Mouse (Mus musculus) neural tube, embryonic 14.5 days (tissue): Measurements from ENCODE around the gene Pxn. TPM values are rescaled to one million over a fixed set of nuclear protein-coding genes. Genes with fewer than 3 reads are reported as not detected.
"Not testable (repeated sequence)": the region's sequence is repeated elsewhere in the genome, so short reads cannot be mapped to it uniquely, and the experiment has no call there.

Source experiments
- ATAC-seq: fragments of 200-750 bp; cut with Nextera tagmentation; 2 replicates; pipeline ENCODE4 v1.8.0; 2017; ENCODE audit warnings: low read depth, mild to moderate bottlenecking, moderate TSS enrichment, moderate library complexity
- H3K27ac ChIP-seq: fragments of 300-500 bp; sonication (generic); 2 replicates; pipeline ENCODE4 v1.5.1; 2014; ENCODE audit warnings: low read depth, mild to moderate bottlenecking, control low read depth, low read length, moderate library complexity, mixed read lengths
- H3K27me3 ChIP-seq: fragments of 300-500 bp; sonication (generic); 2 replicates; pipeline ENCODE4 v1.6.1; 2014; ENCODE audit warnings: low read length; ENCODE audit not compliant: control insufficient read depth, insufficient read depth
- H3K36me3 ChIP-seq: fragments of 300-500 bp; sonication (generic); 2 replicates; pipeline ENCODE4 v1.6.1; 2014; ENCODE audit warnings: low read length, mixed read lengths; ENCODE audit not compliant: control insufficient read depth, insufficient read depth
- H3K4me1 ChIP-seq: fragments of 300-500 bp; sonication (generic); 2 replicates; pipeline ENCODE4 v1.6.1; 2014; ENCODE audit warnings: low read length; ENCODE audit not compliant: control insufficient read depth, insufficient read depth
- H3K4me2 ChIP-seq: fragments of 300-500 bp; sonication (generic); 2 replicates; pipeline ENCODE4 v1.6.1; 2014; ENCODE audit warnings: mild to moderate bottlenecking, low read depth, low read length, control low read depth
- H3K4me3 ChIP-seq: fragments of 300-500 bp; sonication (generic); 2 replicates; pipeline ENCODE4 v1.5.1; 2014; ENCODE audit warnings: low read depth, low read length, control low read depth, mixed read lengths
- H3K9ac ChIP-seq: fragments of 300-500 bp; sonication (generic); replicated peaks from 2 replicates; pipeline ENCODE4 v1.6.1; 2014; ENCODE audit warnings: low read depth, mild to moderate bottlenecking, control low read depth, low read length, mixed read lengths
- H3K9me3 ChIP-seq: fragments of 300-500 bp; sonication (generic); 2 replicates; pipeline ENCODE4 v1.6.1; 2016; ENCODE audit warnings: low read length; ENCODE audit not compliant: control insufficient read depth
- WGBS: fragments of 180-500 bp; shearing (Covaris S2); extraction: QIAGEN DNeasy Blood & Tissue Kit; methylation state at CpG from one replicate; pipeline ENCODE4 v1.1.7; 2014; 5-methylcytosine and 5-hydroxymethylcytosine counted together
- polyA plus RNA-seq: library from polyadenylated mRNA; unstranded; fragments of >200 nt; fragmentation: Nextera tagmentation; extraction: Ambion mirVana; gene quantifications from 2 replicates; pipeline ENCODE4 v1.2.1, GENCODE M21; 2014

Pxn gene
- polyA plus RNA-seq, 1 experiment from 2014 or later: 8.5 TPM

DNA sequence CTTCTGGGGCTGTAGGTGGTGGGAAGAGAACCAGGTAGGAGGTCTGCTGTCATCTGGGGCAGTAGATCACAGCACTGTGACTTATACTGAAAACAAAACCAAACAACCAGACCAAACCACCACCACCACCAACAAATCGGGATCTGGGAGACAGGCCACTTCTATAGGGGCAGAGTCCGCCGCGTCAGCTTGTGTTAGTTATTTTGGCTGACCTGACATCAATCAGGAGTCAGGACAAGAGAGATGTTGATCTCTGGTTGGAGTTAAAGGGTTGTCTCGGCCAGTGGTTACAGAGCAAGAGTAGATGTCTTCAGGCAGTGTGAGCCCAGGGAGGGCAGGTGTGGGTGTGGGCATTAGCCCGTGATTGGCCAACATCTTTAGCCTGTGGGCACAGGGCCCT is 7.9 kb downstream of the Pxn start:
- H3K9ac ChIP-seq: no peak overlapping the region
- H3K4me3 ChIP-seq: no peak overlapping the region
- no peaks in the 10 kb centered on the region for H3K27me3 ChIP-seq
- H3K4me2 ChIP-seq: no peak overlapping the region
- no peaks in the 10 kb centered on the region for H3K9me3 ChIP-seq
- WGBS: 81% methylated on average over 6 of the region's 6 CpGs
- no peaks in the 10 kb centered on the region for H3K36me3 ChIP-seq
- ATAC-seq: no peak
- H3K27ac ChIP-seq: no peak overlapping the region
- H3K4me1 ChIP-seq: peaks cover 19% of the 10 kb centered on the region; the same call in 1 of the 2 replicates

DNA sequence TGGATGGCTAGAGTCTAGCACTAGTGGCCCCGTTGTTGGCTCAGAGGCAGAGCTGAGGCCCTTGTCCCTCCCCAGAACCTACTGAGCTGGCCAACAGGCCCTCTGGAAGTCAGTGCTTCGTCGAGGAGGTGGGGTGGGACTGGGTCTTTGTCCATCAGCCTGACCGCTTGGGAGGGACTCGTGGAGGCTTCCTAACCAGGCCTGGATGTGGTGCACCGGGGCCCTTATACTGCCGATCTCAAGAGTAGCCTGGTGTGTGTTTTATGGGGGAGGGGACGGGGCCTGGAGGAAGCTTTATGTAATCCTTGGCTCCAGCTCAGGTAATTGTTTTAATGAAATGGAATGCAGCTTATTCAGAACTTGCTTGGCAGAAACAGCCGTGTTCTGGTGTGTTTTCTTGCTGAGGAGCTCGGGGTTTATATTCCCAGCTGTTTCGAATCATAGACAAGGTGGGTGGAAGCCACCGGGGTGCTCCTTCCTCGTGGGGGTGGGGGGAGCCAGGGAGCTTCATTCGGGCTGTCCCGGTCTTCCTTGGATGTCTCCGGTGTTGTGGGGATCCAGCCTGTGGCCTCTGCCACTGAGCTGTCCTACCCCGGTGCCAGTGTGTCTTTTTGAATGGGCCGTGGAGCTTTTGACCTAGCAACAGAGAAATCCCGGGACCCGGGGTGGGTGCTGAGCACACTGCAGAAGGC is 8.6 kb downstream of the Pxn start:
- H3K27me3 ChIP-seq: no peaks in the 10 kb centered on the region
- H3K9me3 ChIP-seq: no peaks in the 10 kb centered on the region
- no peak for ATAC-seq
- H3K9ac ChIP-seq: no peak overlapping the region
- no peaks in the 10 kb centered on the region for H3K36me3 ChIP-seq
- no peak overlapping the region for H3K4me3 ChIP-seq
- peaks cover 12% of the 10 kb centered on the region; the same call in 1 of the 2 replicates for H3K4me1 ChIP-seq
- WGBS: 69% methylated on average over 20 of the region's 20 CpGs
- no peak overlapping the region for H3K4me2 ChIP-seq
- peak overlapping the region; percentile 48 for H3K27ac ChIP-seq

DNA sequence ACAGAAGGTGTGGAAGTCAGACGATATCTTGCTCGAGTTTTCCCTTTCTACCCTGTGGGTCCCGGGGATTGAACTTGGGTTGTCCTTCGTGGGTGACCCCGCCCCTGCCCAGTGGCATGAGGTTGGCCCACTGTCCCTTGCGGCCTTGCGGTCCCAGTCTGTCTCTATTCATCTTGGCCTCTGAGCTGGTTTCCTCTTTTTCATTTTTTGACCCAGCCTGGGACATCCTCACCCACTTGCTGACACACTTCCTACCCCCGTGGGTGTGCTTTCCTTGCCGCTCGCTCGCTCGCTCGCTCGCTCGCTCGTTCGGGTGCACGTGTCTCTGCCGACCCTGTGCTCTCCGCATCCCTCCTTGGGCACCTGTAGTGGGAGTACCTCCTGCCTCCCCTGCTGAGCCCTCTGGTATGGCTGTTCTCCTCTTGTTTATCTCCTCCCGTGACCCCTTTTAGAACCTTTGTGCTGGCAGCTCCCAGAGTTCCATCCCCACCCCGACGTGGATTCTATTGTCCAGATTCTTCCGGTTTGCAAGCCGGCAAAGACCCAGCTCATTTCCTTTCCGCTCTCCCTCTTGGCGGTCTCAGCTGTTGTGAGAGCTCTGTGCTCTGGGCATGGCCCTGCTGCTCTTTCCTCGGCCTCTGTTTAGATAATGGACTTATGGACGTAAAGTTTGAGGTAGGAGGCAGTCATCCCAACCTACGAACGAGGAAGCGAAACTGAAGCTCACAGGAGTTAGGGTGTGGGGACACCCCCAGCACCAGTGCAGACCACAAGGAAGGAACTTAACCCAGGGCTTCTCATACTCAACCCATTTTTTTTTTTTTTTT is 9.8 kb downstream of the Pxn start:
- H3K36me3 ChIP-seq: no peaks in the 10 kb centered on the region
- H3K9ac ChIP-seq: no peak overlapping the region
- peaks cover 11% of the 10 kb centered on the region; the same call in 1 of the 2 replicates for H3K4me1 ChIP-seq
- no peak overlapping the region for H3K4me3 ChIP-seq
- no peaks in the 10 kb centered on the region for H3K27me3 ChIP-seq
- ATAC-seq: no peak
- H3K27ac ChIP-seq: 0 out of 2 replicates have a peak overlapping the region, but pooled peaks have one; percentile 23
- 79% methylated on average over 32 of the region's 32 CpGs for WGBS
- no peak overlapping the region for H3K4me2 ChIP-seq
- H3K9me3 ChIP-seq: no peaks in the 10 kb centered on the region

DNA sequence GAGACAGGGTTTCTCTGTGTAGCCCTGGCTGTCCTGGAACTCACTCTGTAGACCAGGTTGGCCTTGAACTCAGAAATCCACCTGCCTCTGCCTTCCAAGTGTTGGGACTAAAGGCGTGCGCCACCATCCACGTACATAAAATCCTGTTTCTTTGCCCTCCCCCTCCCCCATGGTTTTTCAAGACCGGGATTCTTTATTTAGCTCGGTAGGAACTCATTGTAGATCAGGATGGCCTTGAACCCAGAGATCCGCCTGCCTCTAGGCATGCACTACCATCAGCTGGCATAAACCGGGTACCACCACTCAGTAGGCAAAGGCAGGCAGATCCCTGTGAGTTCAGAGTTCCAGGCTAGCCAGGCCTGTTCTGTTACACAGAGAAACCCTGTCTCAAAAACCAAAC is 10.4 kb downstream of the Pxn start:
- no peak overlapping the region for H3K4me2 ChIP-seq
- H3K27ac ChIP-seq: no peak overlapping the region
- WGBS: 91% methylated on average over 7 of the region's 7 CpGs

DNA sequence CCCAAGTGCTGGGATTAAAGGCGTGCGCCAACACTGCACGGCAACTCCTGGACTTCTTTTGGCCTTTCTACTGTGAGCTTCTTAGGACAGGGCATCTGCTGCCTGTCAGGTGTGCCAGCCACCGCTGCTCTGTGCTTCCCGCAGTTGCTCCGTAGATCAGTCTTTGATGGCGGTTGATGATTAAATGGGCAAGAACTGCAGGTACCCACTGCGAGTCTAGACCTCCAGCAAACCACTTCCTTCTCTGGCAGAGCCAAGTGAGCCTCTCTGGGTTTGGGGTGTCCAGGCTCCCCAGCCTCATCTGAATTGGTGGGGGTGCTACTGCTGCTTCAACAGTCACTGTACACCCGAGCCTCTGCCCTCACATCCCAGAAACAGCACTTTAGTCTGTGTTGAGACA is 11.0 kb downstream of the Pxn start:
- H3K36me3 ChIP-seq: no peaks in the 10 kb centered on the region
- no peak overlapping the region for H3K4me3 ChIP-seq
- peaks cover 11% of the 10 kb centered on the region; the same call in 1 of the 2 replicates for H3K4me1 ChIP-seq
- H3K9me3 ChIP-seq: no peaks in the 10 kb centered on the region
- 93% methylated on average over 9 of the region's 9 CpGs for WGBS
- H3K27ac ChIP-seq: no peak overlapping the region
- ATAC-seq: no peak
- no peak overlapping the region for H3K4me2 ChIP-seq
- H3K9ac ChIP-seq: no peak overlapping the region
- H3K27me3 ChIP-seq: no peaks in the 10 kb centered on the region

More for the DNA sequence above, 10.4 kb downstream of the Pxn start:
- Histone ChIP-seq H3K9ac (no peak overlapping the region), H3K36me3 (no peaks in the 10 kb centered on the region), H3K9me3 (no peaks in the 10 kb centered on the region), H3K4me1 (peaks cover 11% of the 10 kb centered on the region; the same call in 1 of the 2 replicates), H3K4me3 (no peak overlapping the region), H3K27me3 (no peaks in the 10 kb centered on the region)
- ATAC-seq: no peak

DNA sequence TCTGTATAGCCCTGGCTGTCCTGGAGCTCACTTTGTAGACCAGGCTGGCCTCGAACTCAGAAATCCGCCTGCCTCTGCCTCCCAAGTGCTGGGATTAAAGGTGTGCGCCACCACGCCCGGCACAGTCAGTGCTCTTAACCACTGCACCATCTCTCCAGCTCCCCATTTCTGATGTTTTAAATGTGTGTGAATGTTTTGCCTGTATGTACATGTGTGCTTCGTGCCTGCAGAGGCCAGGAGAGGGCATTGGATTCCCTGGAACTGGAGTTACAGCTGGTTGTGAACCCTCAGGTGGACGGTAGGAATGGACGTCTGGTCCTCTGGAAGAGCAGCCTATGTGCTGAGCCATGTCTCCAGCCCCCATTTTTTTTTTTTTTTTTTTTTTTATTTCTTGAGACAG is 11.7 kb downstream of the Pxn start:
- not testable (repeated sequence) for H3K4me2 ChIP-seq, ATAC-seq, H3K9ac ChIP-seq, H3K9me3 ChIP-seq, H3K4me3 ChIP-seq, H3K27me3 ChIP-seq, H3K27ac ChIP-seq, H3K36me3 ChIP-seq
- WGBS: 98% methylated on average over 6 of the region's 8 CpGs
- peaks cover 11% of the 10 kb centered on the region; the same call in 1 of the 2 replicates for H3K4me1 ChIP-seq

DNA sequence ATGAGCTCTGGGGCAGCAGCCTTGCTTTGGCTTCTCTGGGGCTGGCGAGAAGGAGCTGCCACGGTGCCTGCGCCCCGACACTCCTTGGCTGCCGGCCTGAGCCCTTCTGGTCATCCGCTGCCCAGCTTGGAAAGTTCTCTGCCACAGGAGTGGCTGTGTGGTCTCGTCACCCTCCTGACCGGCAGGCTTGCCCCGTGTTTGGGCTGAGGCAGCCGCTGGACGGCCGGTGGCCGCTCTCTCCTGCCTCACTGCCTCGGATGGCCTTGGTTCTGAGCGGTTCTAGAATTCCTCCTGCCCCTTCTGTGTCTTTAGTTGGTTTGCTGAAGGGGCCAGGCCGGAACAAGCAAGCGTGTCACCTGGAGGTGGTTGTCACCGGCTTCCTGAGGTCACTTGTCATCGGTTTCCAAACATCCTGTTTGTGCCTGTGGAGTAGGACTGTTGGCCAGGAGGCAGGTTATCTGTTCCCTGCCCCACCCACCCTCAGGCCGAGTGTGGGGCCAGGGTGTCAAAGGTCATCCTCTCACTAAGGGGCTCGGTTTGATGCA is 13.9 kb downstream of the Pxn start:
- H3K27me3 ChIP-seq: no peaks in the 10 kb centered on the region
- no peak overlapping the region for H3K4me2 ChIP-seq
- no peaks in the 10 kb centered on the region for H3K36me3 ChIP-seq
- whole genome bisulfite sequencing: 86% methylated on average over 21 of the region's 21 CpGs
- no peak overlapping the region for H3K4me3 ChIP-seq
- peaks cover 3% of the 10 kb centered on the region; the same call in 1 of the 2 replicates for H3K4me1 ChIP-seq
- no peaks in the 10 kb centered on the region for H3K9me3 ChIP-seq
- H3K9ac ChIP-seq: no peak overlapping the region
- no peak for ATAC-seq
- no peak overlapping the region for H3K27ac ChIP-seq

DNA sequence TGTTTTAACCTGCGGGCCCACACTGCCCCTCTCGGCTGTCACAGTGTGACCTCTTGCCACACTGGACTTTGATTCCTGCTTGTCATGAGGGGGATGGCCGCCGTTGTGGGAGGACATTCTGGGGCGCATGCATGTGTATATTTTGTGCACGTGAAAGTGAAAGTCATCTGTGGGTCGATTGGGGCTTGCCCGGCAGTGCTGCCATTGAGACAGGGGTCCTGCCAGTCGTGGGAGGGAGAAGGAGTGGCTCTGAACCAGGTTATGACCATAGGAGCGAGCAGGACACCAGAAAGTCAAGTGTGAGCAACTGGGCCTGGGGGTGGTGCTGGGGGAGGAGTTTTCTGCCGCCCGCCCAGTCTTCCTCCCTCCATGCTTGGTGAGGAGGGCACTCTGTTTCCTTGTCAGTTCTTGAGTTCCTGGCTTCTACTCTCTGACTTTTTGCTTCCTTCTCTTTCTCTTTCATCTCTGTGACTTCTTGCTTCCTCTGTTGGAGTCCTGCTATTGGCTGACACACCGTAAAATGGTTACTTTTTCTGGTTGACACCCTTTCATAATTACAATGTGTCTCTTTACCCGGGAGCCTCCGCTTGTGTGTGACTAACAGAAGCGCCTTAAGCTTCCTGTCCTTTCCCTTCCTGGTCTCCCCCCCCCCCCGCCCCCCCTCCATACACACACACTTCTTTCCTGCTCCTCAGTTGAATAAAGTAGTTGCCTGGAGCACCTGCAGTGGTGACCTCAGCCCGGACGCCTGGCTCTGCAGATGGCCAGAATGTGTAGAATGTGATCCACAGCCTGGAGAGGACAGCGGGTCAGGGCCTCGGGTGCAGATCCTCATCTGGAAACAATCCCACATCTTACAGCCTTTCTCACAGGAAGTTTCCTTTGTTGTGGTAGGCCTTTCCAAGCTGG is 15.3 kb downstream of the Pxn start:
- H3K9ac ChIP-seq: no peak overlapping the region
- no peaks in the 10 kb centered on the region for H3K27me3 ChIP-seq
- no peak for ATAC-seq
- H3K4me1 ChIP-seq: peaks cover 3% of the 10 kb centered on the region; the same call in 1 of the 2 replicates
- H3K27ac ChIP-seq: no peak overlapping the region
- no peak overlapping the region for H3K4me2 ChIP-seq
- WGBS: 67% methylated on average over 21 of the region's 21 CpGs
- H3K9me3 ChIP-seq: no peaks in the 10 kb centered on the region
- H3K4me3 ChIP-seq: no peak overlapping the region
- no peaks in the 10 kb centered on the region for H3K36me3 ChIP-seq
